Mouse (Mus musculus) MEL (cell line): ENCODE measurements around the gene Pabpc5. TPM values are rescaled to one million over a fixed set of nuclear protein-coding genes. Genes with fewer than 3 reads are reported as not detected.

ENCODE experiments used
- DNase-seq: peaks from one replicate; pipeline ENCODE4 v3.0.0; 2011; ENCODE audit warnings: low read depth, low spot score
- H3K27ac ChIP-seq: 2 replicates; pipeline ENCODE4 v1.5.1; 2012; ENCODE audit warnings: low read depth, mild to moderate bottlenecking, control low read depth, low read length, moderate library complexity; ENCODE audit not compliant: control insufficient read depth
- H3K27me3 ChIP-seq, 2 experiments: fragments of 150-350 bp in 1 of 2; sonication (generic) in 1 of 2; 2 replicates each; pipeline ENCODE4 v1.6.1; 2012; ENCODE audit warnings: low read length in 2 of 2, mild to moderate bottlenecking in 2 of 2, improper control_type of control experiment in 1 of 2, moderate library complexity in 1 of 2; ENCODE audit not compliant: insufficient read depth in 2 of 2, control insufficient read depth in 1 of 2
- H3K36me3 ChIP-seq, 2 experiments: 2 replicates each; pipeline ENCODE4 v1.6.1; 2012 to 2014; ENCODE audit warnings: low read length in 2 of 2, improper control_type of control experiment in 1 of 2, inconsistent platforms in 1 of 2, mild to moderate bottlenecking in 1 of 2; ENCODE audit not compliant: insufficient read depth in 2 of 2, control insufficient read depth in 1 of 2
- H3K4me1 ChIP-seq, 2 experiments: fragments of 150-350 bp in 1 of 2; sonication (generic) in 1 of 2; 2 replicates each; pipeline ENCODE4 v1.6.1; 2012; ENCODE audit warnings: low read length in 2 of 2, improper control_type of control experiment in 1 of 2, mild to moderate bottlenecking in 1 of 2; ENCODE audit not compliant: insufficient read depth in 2 of 2, control insufficient read depth in 1 of 2
- H3K4me3 ChIP-seq, 2 experiments: fragments of 150-350 bp in 1 of 2; sonication (generic) in 1 of 2; 2 replicates each; pipeline ENCODE4 v1.5.1; 2012; ENCODE audit warnings: low read depth in 2 of 2, low read length in 2 of 2, mild to moderate bottlenecking in 2 of 2, moderate library complexity in 2 of 2, control low read depth in 1 of 2, improper control_type of control experiment in 1 of 2; ENCODE audit not compliant: control insufficient read depth in 1 of 2, insufficient read depth in 1 of 2
- H3K79me2 ChIP-seq: 2 replicates; pipeline ENCODE4 v1.6.1; 2012; ENCODE audit warnings: mild to moderate bottlenecking, low read length, moderate library complexity; ENCODE audit not compliant: control insufficient read depth, poor library complexity, insufficient read depth
- H3K9ac ChIP-seq: 2 replicates; pipeline ENCODE4 v1.6.1; 2012; ENCODE audit warnings: low read depth, mild to moderate bottlenecking, control low read depth, low read length, moderate library complexity; ENCODE audit not compliant: control insufficient read depth, poor library complexity, severe bottlenecking
- H3K9me3 ChIP-seq: fragments of 150-350 bp; sonication (generic); replicated peaks from 2 replicates; pipeline ENCODE4 v1.6.1; 2012; ENCODE audit warnings: mild to moderate bottlenecking, low read length, improper control_type of control experiment, moderate library complexity; ENCODE audit not compliant: insufficient read depth
- BHLHE40 ChIP-seq: IDR thresholded peaks from 2 replicates; pipeline ENCODE4 v1.6.1; 2012; ENCODE audit warnings: low read depth, mild to moderate bottlenecking, inconsistent platforms, low read length, improper control_type of control experiment, borderline replicate concordance
- CTCF ChIP-seq, 3 experiments: IDR thresholded peaks in 2 of 3; conservative IDR thresholded peaks in 1 of 3; 2 replicates each; pipeline ENCODE4 v1.5.1; 2011 to 2012; ENCODE audit warnings: low read length in 3 of 3, low read depth in 2 of 3, mild to moderate bottlenecking in 2 of 3, improper control_type of control experiment in 1 of 3, inconsistent platforms in 1 of 3, mixed read lengths in 1 of 3, moderate library complexity in 1 of 3; ENCODE audit not compliant: control insufficient read depth in 1 of 3, insufficient read depth in 1 of 3, poor library complexity in 1 of 3, severe bottlenecking in 1 of 3
- E2F4 ChIP-seq: IDR thresholded peaks from 2 replicates; pipeline ENCODE4 v1.6.1; 2011; ENCODE audit warnings: low read depth, low read length, improper control_type of control experiment, borderline replicate concordance
- ELF1 ChIP-seq: IDR thresholded peaks from 2 replicates; pipeline ENCODE4 v1.6.1; 2014; ENCODE audit warnings: low read depth, mild to moderate bottlenecking, inconsistent platforms, low read length, improper control_type of control experiment, moderate library complexity
- EP300 ChIP-seq, 2 experiments: IDR thresholded peaks; 2 replicates each; pipeline ENCODE4 v1.6.1; 2011; ENCODE audit warnings: improper control_type of control experiment in 2 of 2, low read length in 2 of 2, low read depth in 1 of 2, mild to moderate bottlenecking in 1 of 2
- ETS1 ChIP-seq: IDR thresholded peaks from 2 replicates; pipeline ENCODE4 v1.6.1; 2012; ENCODE audit warnings: low read depth, mild to moderate bottlenecking, inconsistent platforms, low read length, improper control_type of control experiment, moderate library complexity
- HCFC1 ChIP-seq: IDR thresholded peaks from 2 replicates; pipeline ENCODE4 v1.6.1; 2012; ENCODE audit warnings: low read depth, mild to moderate bottlenecking, inconsistent platforms, low read length, improper control_type of control experiment, moderate library complexity
- JUND ChIP-seq: IDR thresholded peaks from 2 replicates; pipeline ENCODE4 v1.6.1; 2011; ENCODE audit warnings: low read depth, mild to moderate bottlenecking, improper control_type of control experiment, low read length
- KAT2A ChIP-seq: conservative IDR thresholded peaks from 2 replicates; pipeline ENCODE4 v1.6.1; 2012; ENCODE audit warnings: low read depth, low read length, improper control_type of control experiment, inconsistent platforms
- MEF2A ChIP-seq: IDR thresholded peaks from 2 replicates; pipeline ENCODE4 v1.6.1; 2014; ENCODE audit warnings: low read depth, mild to moderate bottlenecking, inconsistent platforms, low read length, improper control_type of control experiment; ENCODE audit not compliant: poor library complexity, insufficient replicate concordance, severe bottlenecking; ENCODE audit errors: extremely low read depth
- MYB ChIP-seq: IDR thresholded peaks from 2 replicates; pipeline ENCODE4 v1.6.1; 2011; ENCODE audit warnings: mild to moderate bottlenecking, low read depth, low read length, improper control_type of control experiment
- MYC ChIP-seq: IDR thresholded peaks from 2 replicates; pipeline ENCODE4 v1.6.1; 2011; ENCODE audit warnings: low read depth, mild to moderate bottlenecking, low read length, improper control_type of control experiment, moderate library complexity
- POLR2AphosphoS2 ChIP-seq: IDR thresholded peaks from 2 replicates; pipeline ENCODE4 v1.6.1; 2011; ENCODE audit warnings: low read length, improper control_type of control experiment
- RAD21 ChIP-seq: IDR thresholded peaks from 2 replicates; pipeline ENCODE4 v1.6.1; 2011; ENCODE audit warnings: mild to moderate bottlenecking, low read depth, low read length, improper control_type of control experiment
- RCOR1 ChIP-seq: IDR thresholded peaks from 2 replicates; pipeline ENCODE4 v1.6.1; 2012; ENCODE audit warnings: low read depth, mild to moderate bottlenecking, inconsistent platforms, low read length, improper control_type of control experiment
- SIN3A ChIP-seq: IDR thresholded peaks from 2 replicates; pipeline ENCODE4 v1.6.1; 2012; ENCODE audit warnings: low read length, improper control_type of control experiment, inconsistent platforms
- TAL1 ChIP-seq: IDR thresholded peaks from 2 replicates; pipeline ENCODE4 v1.6.1; 2012; ENCODE audit warnings: mild to moderate bottlenecking, inconsistent platforms, low read length, moderate library complexity, mixed read lengths
- TBP ChIP-seq: IDR thresholded peaks from 2 replicates; pipeline ENCODE4 v1.8.0; 2011; ENCODE audit warnings: low read depth, low read length, improper control_type of control experiment
- TCF12 ChIP-seq: IDR thresholded peaks from 2 replicates; pipeline ENCODE4 v1.6.1; 2014; ENCODE audit warnings: low read depth, mild to moderate bottlenecking, inconsistent platforms, low read length, improper control_type of control experiment, moderate library complexity
- UBTF ChIP-seq: IDR thresholded peaks from 2 replicates; pipeline ENCODE4 v1.6.1; 2012; ENCODE audit warnings: low read depth, mild to moderate bottlenecking, inconsistent platforms, low read length, improper control_type of control experiment, moderate library complexity, borderline replicate concordance; ENCODE audit not compliant: insufficient read depth
- ZC3H11A ChIP-seq: IDR thresholded peaks from 2 replicates; pipeline ENCODE4 v1.6.1; 2012; ENCODE audit warnings: low read depth, mild to moderate bottlenecking, inconsistent platforms, low read length, improper control_type of control experiment
- ZNF384 ChIP-seq: IDR thresholded peaks from 2 replicates; pipeline ENCODE4 v1.6.1; 2012; ENCODE audit warnings: low read depth, mild to moderate bottlenecking, inconsistent platforms, low read length, improper control_type of control experiment
- polyA plus RNA-seq, 2 experiments: library from polyadenylated mRNA; stranded (reverse) in 1 of 2; unstranded in 1 of 2; fragments of >175 nt in 1 of 2; fragments of >200 nt in 1 of 2; gene quantifications; 2 replicates each; pipeline versions ENCODE4 v1.2.1 to v1.2.4; 2012; ENCODE audit warnings: low replicate concordance in 2 of 2, low read depth in 1 of 2; ENCODE audit not compliant: insufficient read length in 2 of 2, insufficient read depth in 1 of 2, missing spikeins in 1 of 2
- total RNA-seq: library from RNA; depleted of rRNA; stranded (reverse); fragments of 300-350 nt; gene quantifications from 2 replicates; pipeline ENCODE4 v1.2.3, GENCODE M21; 2012; rRNA removed

Gene Pabpc5
- total RNA-seq: not detected in 2 replicates
- polyA plus RNA-seq: not detected

DNA sequence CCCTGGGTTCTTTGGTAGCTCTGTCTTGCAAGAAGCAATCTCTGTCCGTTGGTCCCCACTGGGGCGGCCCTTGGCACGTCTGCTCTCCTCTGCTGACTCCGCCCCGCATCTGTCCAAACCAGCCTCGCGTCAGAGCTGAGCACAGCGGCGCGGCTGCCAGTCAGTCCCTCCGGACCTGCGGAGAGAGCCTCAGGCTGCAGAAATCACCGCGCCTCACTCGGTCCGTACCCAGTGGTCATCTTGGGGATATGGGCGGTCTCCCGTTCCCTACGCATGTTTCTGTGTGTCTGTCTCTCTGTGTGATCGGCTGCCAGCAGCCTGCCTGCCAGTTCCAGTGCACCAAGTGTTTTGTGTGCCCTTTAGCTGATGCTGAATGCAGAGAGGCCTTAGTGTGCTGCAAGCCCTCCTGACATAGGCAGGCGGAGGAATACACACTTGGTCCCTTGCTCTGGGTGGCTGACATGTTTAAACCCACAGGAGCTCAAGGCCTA is at the start of gene Pabpc5:
TSS of gene Pabpc5 (plus strand) at position 116 of the 491 bp plus-strand sequence.
- TF ChIP-seq RAD21: no peak
- TF ChIP-seq UBTF: no peak
- no peak for TF ChIP-seq ELF1
- TF ChIP-seq MEF2A: no peak
- TF ChIP-seq ZC3H11A: no peak
- no peak for TF ChIP-seq EP300 (IDR thresholded peaks at IDR 0.05; ENCODE audit: low read depth in 1 of 2, low read length in 2 of 2)
- TF ChIP-seq MYC: no peak
- no peak for TF ChIP-seq TCF12
- no peak for TF ChIP-seq RCOR1
- no peak for TF ChIP-seq E2F4
- TF ChIP-seq SIN3A: no peak
- no peak for TF ChIP-seq JUND
- TF ChIP-seq KAT2A: no peak
- TF ChIP-seq TAL1: no peak
- no peak for TF ChIP-seq ETS1
- TF ChIP-seq TBP: no peak
- no peak for TF ChIP-seq HCFC1
- no peak for TF ChIP-seq CTCF (IDR thresholded peaks at IDR 0.05 in 2 of 3, conservative IDR thresholded peaks at IDR 0.05 in 1 of 3; ENCODE audit: control insufficient read depth in 1 of 3, insufficient read depth in 1 of 3, low read depth in 2 of 3, low read length in 3 of 3, poor library complexity in 1 of 3, severe bottlenecking in 1 of 3)
- TF ChIP-seq BHLHE40: no peak
- no peak for TF ChIP-seq ZNF384
- no peaks in the 10 kb centered on the region for H3K27me3 ChIP-seq
- no peaks in the 10 kb centered on the region for H3K36me3 ChIP-seq
- no peak for DNase-seq
- no peak within 1 kb of the TSS for H3K4me3 ChIP-seq
- H3K4me1 ChIP-seq: no peaks in the 10 kb centered on the region
- H3K27ac ChIP-seq: no peak within 1 kb of the TSS
- no peaks in the 10 kb centered on the region for H3K79me2 ChIP-seq
- no peaks in the 10 kb centered on the region for H3K9me3 ChIP-seq
- H3K9ac ChIP-seq: no peak within 1 kb of the TSS

DNA sequence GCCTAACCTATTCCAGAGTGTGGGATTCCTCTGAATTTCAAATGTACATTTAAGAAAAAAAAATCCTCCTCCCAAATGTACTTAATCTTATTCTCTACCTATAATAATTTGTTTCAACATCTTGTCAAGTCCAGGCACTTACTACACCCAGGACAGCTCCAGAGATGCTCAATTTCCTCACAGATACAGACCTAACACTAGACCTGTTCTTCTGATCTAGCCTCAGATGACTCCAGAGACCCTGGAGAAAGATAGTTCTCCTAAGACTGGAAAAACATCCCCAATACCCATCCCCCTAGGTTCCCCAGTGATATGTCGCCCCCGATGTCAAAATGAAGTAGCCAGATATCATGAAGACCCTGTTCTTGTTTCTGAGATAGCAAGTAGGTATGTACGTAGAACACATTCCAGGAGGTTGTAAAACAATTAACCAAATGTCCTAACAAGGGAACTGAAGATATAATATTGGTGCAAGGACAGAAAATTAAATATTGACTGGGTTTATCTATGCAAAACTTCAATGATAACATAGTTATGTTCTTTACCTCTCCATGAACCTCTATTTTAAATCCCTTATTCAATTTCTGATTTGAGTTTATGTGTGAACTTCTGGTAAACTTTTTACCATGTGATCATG is 39.9 kb upstream of the Pabpc5 start:
- H3K36me3 ChIP-seq: no peaks in the 10 kb centered on the region
- no peak overlapping the region for H3K4me3 ChIP-seq
- no peak for TF ChIP-seq KAT2A
- TF ChIP-seq POLR2AphosphoS2: no peak
- TF ChIP-seq MYB: no peak
- TF ChIP-seq, all 39 proteins: peak for 0
- no peaks in the 10 kb centered on the region for H3K9me3 ChIP-seq
- no peaks in the 10 kb centered on the region for H3K4me1 ChIP-seq
- no peak overlapping the region for H3K9ac ChIP-seq
- H3K27me3 ChIP-seq: no peaks in the 10 kb centered on the region
- no peak overlapping the region for H3K27ac ChIP-seq
- no peak for DNase-seq
- H3K79me2 ChIP-seq: no peaks in the 10 kb centered on the region
